Mouse (Mus musculus): ENCODE measurements at regions not wholly inside any gene's neighbourhood (a gene's known extent, or its start where the extent isn't known, plus 50 kb on each side); places are given as distances from the start of the nearest gene placed in this dataset.

DNA sequence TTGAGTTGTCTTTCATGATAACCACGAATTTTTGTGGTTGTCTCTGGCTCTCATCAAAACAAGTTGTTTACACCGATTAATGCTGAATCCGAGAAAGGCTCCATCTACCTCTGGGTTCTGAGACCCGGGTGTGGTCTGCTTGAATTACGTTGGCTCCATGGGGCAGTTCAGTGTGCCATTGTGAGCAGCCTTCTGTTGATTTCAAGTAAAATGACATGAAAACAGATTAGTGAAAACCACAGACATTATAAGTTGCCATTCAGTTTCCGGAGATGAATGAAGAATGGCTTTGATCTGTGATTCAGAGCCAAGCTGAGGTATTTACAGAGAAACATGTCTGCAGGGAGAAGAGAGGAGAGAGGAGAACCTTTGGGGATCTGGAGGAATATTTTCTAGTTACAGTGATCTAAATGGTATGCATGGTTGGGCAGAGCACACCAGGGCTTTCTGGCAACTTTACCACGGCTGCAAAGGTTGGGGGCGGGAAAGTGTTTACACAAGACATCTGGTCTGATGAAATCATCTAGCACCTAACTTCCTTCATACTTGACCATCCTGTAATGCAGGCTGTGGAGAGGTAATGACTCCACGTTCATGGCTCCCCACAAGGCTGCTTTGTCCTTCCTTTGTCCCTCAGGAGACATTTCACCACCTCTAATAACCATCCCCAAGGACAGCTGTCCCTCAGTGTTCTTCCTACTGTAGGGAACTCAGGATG, 74.7 kb upstream of the Sesn3 start:
- TF ChIP-seq CTCF (IDR thresholded peaks at IDR 0.05; ENCODE audit: control insufficient read depth, insufficient read depth, insufficient read length) (no peak), MAX (IDR thresholded peaks at IDR 0.05) (no peak)

Measured in C2C12 (cell line).